Mouse (Mus musculus) spleen, adult 2 months (tissue): ENCODE data around the gene Itga9.

ENCODE experiments used
- CTCF ChIP-seq: fragments of 200-500 bp; IDR thresholded peaks from 2 replicates; pipeline ENCODE4 v1.5.1; 2011; ENCODE audit warnings: mild to moderate bottlenecking, inconsistent platforms; ENCODE audit not compliant: insufficient read depth, insufficient read length, insufficient replicate concordance; ENCODE audit errors: extremely low read depth
- POLR2A ChIP-seq: fragments of 200-500 bp; IDR thresholded peaks from 2 replicates; pipeline ENCODE4 v1.6.1; 2011; ENCODE audit warnings: low read depth, low read length, inconsistent platforms

DNA sequence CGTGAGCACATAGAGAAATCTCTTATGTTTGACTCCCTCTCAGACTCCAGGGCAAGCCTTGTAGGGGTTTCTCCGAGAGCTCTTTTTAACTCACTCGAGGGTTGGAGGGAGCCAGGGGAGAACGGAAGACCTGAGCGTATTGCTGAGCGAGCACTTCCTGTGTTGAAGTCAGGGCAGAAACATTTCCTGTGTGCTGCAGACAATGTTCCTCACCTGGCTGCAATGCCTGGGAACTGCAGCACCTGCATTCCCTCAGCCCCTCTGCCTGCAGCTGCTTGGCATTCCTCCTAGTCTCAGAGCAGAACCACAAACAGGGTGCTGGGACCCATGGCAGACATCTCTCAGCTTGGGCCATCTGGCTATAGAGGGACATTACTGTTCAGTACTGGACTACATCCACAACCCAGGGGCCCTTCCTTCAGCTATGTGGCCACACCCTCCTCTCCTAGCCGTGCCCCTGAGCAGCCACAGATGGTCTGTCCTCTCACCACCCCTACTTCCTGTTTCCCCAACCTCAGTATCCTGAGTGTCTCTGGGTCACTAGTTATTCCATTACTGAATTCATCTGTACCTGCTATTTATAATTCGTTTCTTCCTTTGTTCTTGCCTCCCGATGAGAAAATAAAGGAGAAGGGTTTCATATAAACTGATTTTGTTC, 109.6 kb downstream of the Itga9 start:
- TF ChIP-seq CTCF (peak; percentile 56; the same call in 1 of the 2 replicates), POLR2A (no peak)
